ENCODE assay signal across 26 mouse cellular contexts in the genomic region with DNA sequence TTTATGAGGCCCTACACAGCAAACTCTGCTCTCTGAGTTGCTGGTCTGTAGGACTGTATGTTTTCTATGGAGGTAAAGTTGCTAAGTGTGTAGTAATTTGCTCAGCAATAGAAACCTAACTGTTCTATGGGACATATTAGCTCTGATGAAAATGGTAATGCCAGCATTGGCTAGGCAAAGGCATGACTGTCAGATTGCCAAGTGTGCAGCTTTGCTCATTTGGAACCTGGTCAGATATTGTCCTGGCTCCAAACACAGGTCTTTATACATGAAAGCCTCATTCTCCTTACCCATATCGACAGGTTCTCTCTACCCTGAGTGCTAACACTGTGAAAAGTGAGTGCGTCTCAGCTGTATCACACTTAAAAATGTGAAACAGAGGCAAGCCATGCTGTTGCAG.
DNase-seq lines count a peak whose midpoint lies in the region; ATAC-seq and TF ChIP-seq lines count a peak whose summit lies in the region.
"Had no signal": no experiment of that assay in that cellular context is flagged by ENCODE, and none has a peak within 500 bp of the region (broad histone marks: within the 10 kb centered on the region; RNA-seq: fewer than 3 reads in every experiment).

No protein-coding gene starts in this region.

- DNase-seq in cerebellum, adult 11 months, result peak; percentile 4
- peak; percentile 60 for DNase-seq in left cerebral cortex, postnatal 4 days
- no peak for DNase-seq in left cerebral cortex, adult 2 months (ENCODE audit: extremely low spot score in 1 of 2, low spot score in 2 of 2)
- DNase-seq in cerebellum, adult 18-20 months, result peak; percentile 6 to 13
- peak; percentile 84 to 88 for DNase-seq in cerebellum, postnatal 14 days
- no peak for DNase-seq in neural tube, embryonic 10.5 days (ENCODE audit: extremely low spot score, low spot score)
- no peak for DNase-seq in layer of hippocampus, adult 11-12 months (ENCODE audit: low spot score)
- DNase-seq: adrenal gland, postnatal 36 days; gastrocnemius, postnatal 14 days; kidney, adult 9 months; kidney, postnatal 10 days; layer of hippocampus, adult 9-11 months; liver, embryonic 13.5 days; lung, adult 2 months; lung, postnatal 14 days; retina, postnatal 1 day; right cerebral cortex, postnatal 14 days; thymus, postnatal 4 days had no signal

- TF ChIP-seq CTCF in left cerebral cortex, adult 2 months (IDR thresholded peaks at IDR 0.05), result no peak

- H3K27ac ChIP-seq in left cerebral cortex, adult 2 months, result no peak overlapping the region
- H3K27ac ChIP-seq: embryonic facial prominence, embryonic 13.5 days; forebrain, embryonic 10.5 days; heart, embryonic 15.5 days; hindbrain, embryonic 12.5 days; limb, embryonic 12.5 days; liver, embryonic 13.5 days had no signal

- H3K4me3 ChIP-seq in left cerebral cortex, adult 2 months, result no peak overlapping the region
- H3K4me3 ChIP-seq: embryonic facial prominence, embryonic 13.5 days; forebrain, embryonic 10.5 days; heart, embryonic 15.5 days; hindbrain, embryonic 12.5 days; limb, embryonic 12.5 days; liver, embryonic 13.5 days had no signal

- intact Hi-C loops in left cerebral cortex, postnatal 4 days (cut with DNase I), result no loop called here
- intact Hi-C loops in left cerebral cortex, adult 2 months (cut with DNase I), result no loop called here

- no peak for ATAC-seq in cerebellum, adult (ENCODE audit: insufficient number of reproducible peaks, low FRiP score, low TSS enrichment)
- ATAC-seq: intestine, postnatal 0 days; Patski had no signal

Comparison
In these comparisons a context has a peak if more than half of its experiments do, and no peak if none do; other contexts are left out.
1. DNase-seq: peak in cerebellum, adult 11 months (single experiment), left cerebral cortex, postnatal 4 days (single experiment), cerebellum, adult 18-20 months (2 of 2) and cerebellum, postnatal 14 days (2 of 2); none in left cerebral cortex, adult 2 months (0 of 2), neural tube, embryonic 10.5 days (single experiment) and layer of hippocampus, adult 11-12 months (single experiment).